Mouse (Mus musculus): ENCODE results near the gene Psmb8.

Psmb8 gene

GRCm38 (mm10) chr17:34196941-34197894 lies at the start of gene Psmb8:
Gene Psmb8 (plus strand): TSS chr17:34197721.
- DNase-seq (ENCODE audit: low spot score in 2 of 2): peak; percentile 80 to 92

- no peak for DNase-seq (ENCODE audit: low spot score in 2 of 2)
These were observed 44.6 kb upstream of the Psmb8 start, which contains the start of gene H2-DMb1 for GRCm38 (mm10) chr17:34152923-34153322. Gene H2-DMb1 (plus strand): TSS chr17:34153072.

GRCm38 (mm10) chr17:34155534-34155933 lies 42.0 kb upstream of the Psmb8 start:
- DNase-seq (ENCODE audit: low spot score in 2 of 2): no peak

GRCm38 (mm10) chr17:34164202-34164895 lies 33.2 kb upstream of the Psmb8 start:
- no peak for DNase-seq (ENCODE audit: low spot score in 2 of 2)

GRCm38 (mm10) chr17:34165033-34165730 lies 32.3 kb upstream of the Psmb8 start:
- no peak for DNase-seq (ENCODE audit: low spot score in 2 of 2)

GRCm38 (mm10) chr17:34169279-34169678 lies 28.2 kb upstream of the Psmb8 start:
- no peak for DNase-seq (ENCODE audit: low spot score in 2 of 2)

GRCm38 (mm10) chr17:34170487-34170876 lies 27.0 kb upstream of the Psmb8 start:
- DNase-seq (ENCODE audit: low spot score in 2 of 2): no peak

- DNase-seq (ENCODE audit: low spot score in 2 of 2): peak; percentile 52 to 85
These were observed 26.5 kb upstream of the Psmb8 start for GRCm38 (mm10) chr17:34170877-34171498.

GRCm38 (mm10) chr17:34172528-34172927 lies 25.0 kb upstream of the Psmb8 start:
- DNase-seq (ENCODE audit: low spot score in 2 of 2): no peak

- no peak for DNase-seq (ENCODE audit: low spot score in 2 of 2)
These were observed 23.4 kb upstream of the Psmb8 start for GRCm38 (mm10) chr17:34174075-34174474.

- no peak for DNase-seq (ENCODE audit: low spot score in 2 of 2)
These were observed 20.3 kb upstream of the Psmb8 start for GRCm38 (mm10) chr17:34177179-34177578.

- no peak for DNase-seq (ENCODE audit: low spot score in 2 of 2)
These were observed 18.5 kb upstream of the Psmb8 start for GRCm38 (mm10) chr17:34179019-34179418.

GRCm38 (mm10) chr17:34179913-34180859 lies 17.3 kb upstream of the Psmb8 start:
- no peak for DNase-seq (ENCODE audit: low spot score in 2 of 2)

- DNase-seq (ENCODE audit: low spot score in 2 of 2): no peak
These were observed 13.8 kb upstream of the Psmb8 start for GRCm38 (mm10) chr17:34183564-34184219.

GRCm38 (mm10) chr17:34185526-34185925 lies 12.0 kb upstream of the Psmb8 start:
- no peak for DNase-seq (ENCODE audit: low spot score in 2 of 2)

GRCm38 (mm10) chr17:34186885-34187260 lies 10.6 kb upstream of the Psmb8 start:
- no peak for DNase-seq (ENCODE audit: low spot score in 2 of 2)

- DNase-seq (ENCODE audit: low spot score in 2 of 2): peak; percentile 95 to 98
These were observed 10.1 kb upstream of the Psmb8 start, which contains the start of the genes Tap1 and Psmb9 for GRCm38 (mm10) chr17:34187261-34187916. Gene Tap1 (plus strand): TSS chr17:34187553. Gene Psmb9 (minus strand): TSS chr17:34187764.

- DNase-seq (ENCODE audit: low spot score in 2 of 2): no peak
These were observed 9.5 kb upstream of the Psmb8 start for GRCm38 (mm10) chr17:34188010-34188409.

GRCm38 (mm10) chr17:34188986-34189385 lies 8.5 kb upstream of the Psmb8 start:
- DNase-seq (ENCODE audit: low spot score in 2 of 2): no peak
